Mouse (Mus musculus) CH12.LX (cell line): ENCODE measurements around the gene H2-Oa.

Experiments
- CTCF ChIP-seq, 2 experiments: IDR thresholded peaks in 1 of 2; conservative IDR thresholded peaks in 1 of 2; 2 replicates each; pipeline ENCODE4 v1.5.1; 2011 to 2012; ENCODE audit warnings: low read depth in 2 of 2, low read length in 2 of 2, improper control_type of control experiment in 1 of 2, inconsistent platforms in 1 of 2, mild to moderate bottlenecking in 1 of 2, moderate library complexity in 1 of 2
- ETS1 ChIP-seq: conservative IDR thresholded peaks from 2 replicates; pipeline ENCODE4 v1.6.1; 2012; ENCODE audit warnings: low read depth, mild to moderate bottlenecking, inconsistent platforms, low read length, improper control_type of control experiment, moderate library complexity
- HCFC1 ChIP-seq: IDR thresholded peaks from 2 replicates; pipeline ENCODE4 v1.6.1; 2012; ENCODE audit warnings: low read depth, mild to moderate bottlenecking, inconsistent platforms, low read length, improper control_type of control experiment
- JUND ChIP-seq: conservative IDR thresholded peaks from 2 replicates; pipeline ENCODE4 v1.6.1; 2011; ENCODE audit warnings: low read depth, low read length, improper control_type of control experiment
- MAZ ChIP-seq: IDR thresholded peaks from 2 replicates; pipeline ENCODE4 v1.6.1; 2012; ENCODE audit warnings: low read depth, mild to moderate bottlenecking, inconsistent platforms, low read length, improper control_type of control experiment, moderate library complexity
- POLR2A ChIP-seq: IDR thresholded peaks from 2 replicates; pipeline ENCODE4 v1.6.1; 2011; ENCODE audit warnings: low read depth, mild to moderate bottlenecking, improper control_type of control experiment, low read length
- SMC3 ChIP-seq: IDR thresholded peaks from 2 replicates; pipeline ENCODE4 v1.6.1; 2011; ENCODE audit warnings: low read depth, low read length, improper control_type of control experiment
- TCF12 ChIP-seq: IDR thresholded peaks from 2 replicates; pipeline ENCODE4 v1.6.1; 2014; ENCODE audit warnings: low read depth, mild to moderate bottlenecking, inconsistent platforms, low read length, improper control_type of control experiment
- ZC3H11A ChIP-seq: IDR thresholded peaks from 2 replicates; pipeline ENCODE4 v1.6.1; 2012; ENCODE audit warnings: low read depth, mild to moderate bottlenecking, inconsistent platforms, low read length, improper control_type of control experiment

DNA sequence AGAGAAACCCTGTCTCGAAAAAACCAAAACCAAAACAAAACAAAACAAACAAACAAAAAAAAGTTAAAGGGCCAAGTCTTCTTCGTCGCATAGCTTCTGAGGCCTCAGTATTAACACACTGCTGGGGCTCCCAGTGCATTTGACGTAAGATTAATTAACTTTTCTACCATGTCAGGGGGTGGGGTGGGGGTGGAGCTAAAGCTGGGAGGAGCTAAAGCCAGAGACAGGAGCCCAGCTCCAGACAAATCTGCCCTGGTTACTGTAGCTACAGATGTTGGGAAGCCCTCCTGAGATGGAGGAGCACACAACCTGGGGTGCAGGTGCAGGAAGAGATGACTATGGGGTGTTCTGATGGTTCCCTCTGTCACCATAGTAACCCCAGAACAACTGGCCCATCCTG is 14.0 kb upstream of the H2-Oa start:
- TF ChIP-seq CTCF (conservative IDR thresholded peaks at IDR 0.05 in 1 of 2, IDR thresholded peaks at IDR 0.05 in 1 of 2; ENCODE audit: low read depth in 2 of 2, low read length in 2 of 2) = no peak
- TF ChIP-seq POLR2A = no peak
- no peak for TF ChIP-seq HCFC1
- TF ChIP-seq JUND = no peak
- TF ChIP-seq SMC3 = no peak
- no peak for TF ChIP-seq ETS1
- no peak for TF ChIP-seq MAZ
- TF ChIP-seq TCF12 = no peak
- no peak for TF ChIP-seq ZC3H11A
